Mouse (Mus musculus): ENCODE data around the gene Plcl1. TPM values are rescaled to one million over a fixed set of nuclear protein-coding genes. Genes with fewer than 3 reads are reported as not detected.

The Plcl1 gene
- polyA plus RNA-seq, 1 experiment from 2014 or later: 0.91 TPM

GRCm38 (mm10) chr1:55571399-55571798 lies 165.7 kb downstream of the Plcl1 start:
- Histone ChIP-seq H3K4me3 (no peak overlapping the region), H3K4me2 (no peak overlapping the region), H3K27me3 (no peaks in the 10 kb centered on the region), H3K9ac (no peak overlapping the region), H3K27ac (no peak overlapping the region), H3K36me3 (no peaks in the 10 kb centered on the region), H3K9me3 (replicated peaks) (no peaks in the 10 kb centered on the region), H3K4me1 (replicated peaks) (peaks cover 9% of the 10 kb centered on the region)
- no peak for ATAC-seq (replicated peaks; ENCODE audit: insufficient number of reproducible peaks, insufficient read depth, low FRiP score, low read depth)
- 80% methylated on average over 4 of the region's 4 CpGs for WGBS

GRCm38 (mm10) chr1:55572202-55572601 lies 166.5 kb downstream of the Plcl1 start:
- ATAC-seq (replicated peaks; ENCODE audit: insufficient number of reproducible peaks, insufficient read depth, low FRiP score, low read depth): no peak
- no peak overlapping the region for H3K27ac ChIP-seq
- H3K36me3 ChIP-seq: no peaks in the 10 kb centered on the region
- H3K9me3 ChIP-seq (replicated peaks): no peaks in the 10 kb centered on the region
- no peaks in the 10 kb centered on the region for H3K27me3 ChIP-seq
- H3K4me3 ChIP-seq: no peak overlapping the region
- peaks cover 9% of the 10 kb centered on the region for H3K4me1 ChIP-seq (replicated peaks)
- no peak overlapping the region for H3K9ac ChIP-seq
- no peak overlapping the region for H3K4me2 ChIP-seq

- WGBS: 73% methylated on average over 3 of the region's 3 CpGs
Observed at GRCm38 (mm10) chr1:55572664-55573063, 166.9 kb downstream of the Plcl1 start.

GRCm38 (mm10) chr1:55575916-55576315 lies 170.2 kb downstream of the Plcl1 start:
- H3K9ac ChIP-seq: no peak overlapping the region
- 31% methylated on average over 2 of the region's 2 CpGs for WGBS
- H3K27ac ChIP-seq: no peak overlapping the region
- no peak overlapping the region for H3K4me2 ChIP-seq
- no peak overlapping the region for H3K4me3 ChIP-seq
- no peaks in the 10 kb centered on the region for H3K27me3 ChIP-seq
- H3K4me1 ChIP-seq (replicated peaks): peaks cover 5% of the 10 kb centered on the region
- no peaks in the 10 kb centered on the region for H3K36me3 ChIP-seq
- no peak for ATAC-seq (replicated peaks; ENCODE audit: insufficient number of reproducible peaks, insufficient read depth, low FRiP score, low read depth)
- no peaks in the 10 kb centered on the region for H3K9me3 ChIP-seq (replicated peaks)

More at GRCm38 (mm10) chr1:55572664-55573063, 166.9 kb downstream of the Plcl1 start:
- Histone ChIP-seq H3K36me3 (no peaks in the 10 kb centered on the region), H3K9ac (no peak overlapping the region), H3K27me3 (no peaks in the 10 kb centered on the region), H3K4me1 (replicated peaks) (peaks cover 9% of the 10 kb centered on the region), H3K4me3 (no peak overlapping the region), H3K27ac (no peak overlapping the region), H3K9me3 (replicated peaks) (no peaks in the 10 kb centered on the region), H3K4me2 (no peak overlapping the region)
- ATAC-seq (replicated peaks; ENCODE audit: insufficient number of reproducible peaks, insufficient read depth, low FRiP score, low read depth): no peak

GRCm38 (mm10) chr1:55581752-55582151 lies 176.0 kb downstream of the Plcl1 start:
- Histone ChIP-seq H3K36me3 (no peaks in the 10 kb centered on the region), H3K4me2 (no peak overlapping the region)
- 80% methylated on average over 2 of the region's 2 CpGs for WGBS

GRCm38 (mm10) chr1:55585441-55585840 lies 179.7 kb downstream of the Plcl1 start:
- no peak for ATAC-seq (replicated peaks; ENCODE audit: insufficient number of reproducible peaks, insufficient read depth, low FRiP score, low read depth)
- H3K36me3 ChIP-seq: no peaks in the 10 kb centered on the region
- H3K9ac ChIP-seq: no peak overlapping the region
- H3K27ac ChIP-seq: no peak overlapping the region
- H3K4me2 ChIP-seq: no peak overlapping the region
- H3K4me3 ChIP-seq: no peak overlapping the region
- no peaks in the 10 kb centered on the region for H3K9me3 ChIP-seq (replicated peaks)
- WGBS: 63% methylated on average over 4 of the region's 4 CpGs
- no peaks in the 10 kb centered on the region for H3K27me3 ChIP-seq
- 0 out of 2 replicates have a peak, but pooled peaks cover 6% of the 10 kb centered on the region for H3K4me1 ChIP-seq (replicated peaks)

More at GRCm38 (mm10) chr1:55581752-55582151, 176.0 kb downstream of the Plcl1 start:
- no peak overlapping the region for H3K27ac ChIP-seq
- no peak overlapping the region for H3K4me3 ChIP-seq
- H3K4me1 ChIP-seq (replicated peaks): 0 out of 2 replicates have a peak, but pooled peaks cover 6% of the 10 kb centered on the region
- no peaks in the 10 kb centered on the region for H3K27me3 ChIP-seq
- no peak overlapping the region for H3K9ac ChIP-seq
- no peak for ATAC-seq (replicated peaks; ENCODE audit: insufficient number of reproducible peaks, insufficient read depth, low FRiP score, low read depth)
- no peaks in the 10 kb centered on the region for H3K9me3 ChIP-seq (replicated peaks)

GRCm38 (mm10) chr1:55588090-55588489 lies 182.4 kb downstream of the Plcl1 start:
- Histone ChIP-seq H3K4me3 (no peak overlapping the region), H3K4me1 (replicated peaks) (0 out of 2 replicates have a peak, but pooled peaks cover 6% of the 10 kb centered on the region), H3K27me3 (no peaks in the 10 kb centered on the region), H3K9me3 (replicated peaks) (no peaks in the 10 kb centered on the region), H3K36me3 (no peaks in the 10 kb centered on the region), H3K9ac (no peak overlapping the region), H3K27ac (no peak overlapping the region), H3K4me2 (no peak overlapping the region)
- WGBS: 67% methylated on average over 6 of the region's 6 CpGs
- ATAC-seq (replicated peaks; ENCODE audit: insufficient number of reproducible peaks, insufficient read depth, low FRiP score, low read depth): no peak

- Histone ChIP-seq H3K4me1 (replicated peaks) (0 out of 2 replicates have a peak, but pooled peaks cover 3% of the 10 kb centered on the region), H3K27ac (no peak overlapping the region), H3K9me3 (replicated peaks) (no peaks in the 10 kb centered on the region), H3K9ac (no peak overlapping the region), H3K36me3 (no peaks in the 10 kb centered on the region), H3K27me3 (no peaks in the 10 kb centered on the region), H3K4me3 (no peak overlapping the region), H3K4me2 (no peak overlapping the region)
- no peak for ATAC-seq (replicated peaks; ENCODE audit: insufficient number of reproducible peaks, insufficient read depth, low FRiP score, low read depth)
Observed at GRCm38 (mm10) chr1:55590047-55590446, 184.3 kb downstream of the Plcl1 start.

- ATAC-seq (replicated peaks; ENCODE audit: insufficient number of reproducible peaks, insufficient read depth, low FRiP score, low read depth): no peak
- WGBS: 63% methylated on average over 1 of the region's 1 CpGs
Observed at GRCm38 (mm10) chr1:55600496-55600895, 194.8 kb downstream of the Plcl1 start.

GRCm38 (mm10) chr1:55604593-55604992 lies 198.9 kb downstream of the Plcl1 start:
- ATAC-seq (replicated peaks; ENCODE audit: insufficient number of reproducible peaks, insufficient read depth, low FRiP score, low read depth): no peak
- no peak overlapping the region for H3K4me3 ChIP-seq
- H3K4me2 ChIP-seq: no peak overlapping the region
- H3K36me3 ChIP-seq: no peaks in the 10 kb centered on the region
- H3K9me3 ChIP-seq (replicated peaks): no peaks in the 10 kb centered on the region
- H3K27me3 ChIP-seq: no peaks in the 10 kb centered on the region
- 81% methylated on average over 4 of the region's 4 CpGs for WGBS
- no peak overlapping the region for H3K27ac ChIP-seq
- no peak overlapping the region for H3K9ac ChIP-seq
- no peaks in the 10 kb centered on the region for H3K4me1 ChIP-seq (replicated peaks)

More at GRCm38 (mm10) chr1:55600496-55600895, 194.8 kb downstream of the Plcl1 start:
- Histone ChIP-seq H3K9ac (no peak overlapping the region), H3K27me3 (no peaks in the 10 kb centered on the region), H3K27ac (no peak overlapping the region), H3K4me1 (replicated peaks) (no peaks in the 10 kb centered on the region), H3K4me2 (no peak overlapping the region), H3K4me3 (no peak overlapping the region), H3K36me3 (no peaks in the 10 kb centered on the region), H3K9me3 (replicated peaks) (no peaks in the 10 kb centered on the region)

GRCm38 (mm10) chr1:55605450-55605849 lies 199.7 kb downstream of the Plcl1 start:
- Histone ChIP-seq H3K27me3 (no peaks in the 10 kb centered on the region), H3K4me3 (no peak overlapping the region), H3K9ac (no peak overlapping the region), H3K4me1 (replicated peaks) (no peaks in the 10 kb centered on the region), H3K36me3 (no peaks in the 10 kb centered on the region), H3K27ac (no peak overlapping the region), H3K9me3 (replicated peaks) (no peaks in the 10 kb centered on the region), H3K4me2 (no peak overlapping the region)
- WGBS: 85% methylated on average over 4 of the region's 4 CpGs
- ATAC-seq (replicated peaks; ENCODE audit: insufficient number of reproducible peaks, insufficient read depth, low FRiP score, low read depth): no peak

- Histone ChIP-seq H3K4me1 (replicated peaks) (no peaks in the 10 kb centered on the region), H3K9me3 (replicated peaks) (no peaks in the 10 kb centered on the region), H3K36me3 (no peaks in the 10 kb centered on the region), H3K9ac (no peak overlapping the region), H3K27ac (no peak overlapping the region), H3K27me3 (no peaks in the 10 kb centered on the region), H3K4me3 (no peak overlapping the region), H3K4me2 (no peak overlapping the region)
- WGBS: 73% methylated on average over 2 of the region's 2 CpGs
- no peak for ATAC-seq (replicated peaks; ENCODE audit: insufficient number of reproducible peaks, insufficient read depth, low FRiP score, low read depth)
Observed at GRCm38 (mm10) chr1:55605956-55606355, 200.2 kb downstream of the Plcl1 start.

Measured in heart, embryonic 15.5 days (tissue).